Mouse (Mus musculus) MEL (cell line): Measurements from ENCODE around the gene Sipa1l3. TPM values are rescaled to one million over a fixed set of nuclear protein-coding genes. Genes with fewer than 3 reads are reported as not detected.
A peak's percentile ranks its signal among the peaks of the same experiment; 100 is the strongest.

Experiments
- DNase-seq: peaks from one replicate; pipeline ENCODE4 v3.0.0; 2011; ENCODE audit warnings: low read depth, low spot score
- H3K27ac ChIP-seq: 2 replicates; pipeline ENCODE4 v1.5.1; 2012; ENCODE audit warnings: low read depth, mild to moderate bottlenecking, control low read depth, low read length, moderate library complexity; ENCODE audit not compliant: control insufficient read depth
- H3K27me3 ChIP-seq, 2 experiments: fragments of 150-350 bp in 1 of 2; sonication (generic) in 1 of 2; 2 replicates each; pipeline ENCODE4 v1.6.1; 2012; ENCODE audit warnings: low read length in 2 of 2, mild to moderate bottlenecking in 2 of 2, improper control_type of control experiment in 1 of 2, moderate library complexity in 1 of 2; ENCODE audit not compliant: insufficient read depth in 2 of 2, control insufficient read depth in 1 of 2
- H3K36me3 ChIP-seq, 2 experiments: 2 replicates each; pipeline ENCODE4 v1.6.1; 2012 to 2014; ENCODE audit warnings: low read length in 2 of 2, improper control_type of control experiment in 1 of 2, inconsistent platforms in 1 of 2, mild to moderate bottlenecking in 1 of 2; ENCODE audit not compliant: insufficient read depth in 2 of 2, control insufficient read depth in 1 of 2
- H3K4me1 ChIP-seq, 2 experiments: fragments of 150-350 bp in 1 of 2; sonication (generic) in 1 of 2; 2 replicates each; pipeline ENCODE4 v1.6.1; 2012; ENCODE audit warnings: low read length in 2 of 2, improper control_type of control experiment in 1 of 2, mild to moderate bottlenecking in 1 of 2; ENCODE audit not compliant: insufficient read depth in 2 of 2, control insufficient read depth in 1 of 2
- H3K4me3 ChIP-seq, 2 experiments: fragments of 150-350 bp in 1 of 2; sonication (generic) in 1 of 2; 2 replicates each; pipeline ENCODE4 v1.5.1; 2012; ENCODE audit warnings: low read depth in 2 of 2, low read length in 2 of 2, mild to moderate bottlenecking in 2 of 2, moderate library complexity in 2 of 2, control low read depth in 1 of 2, improper control_type of control experiment in 1 of 2; ENCODE audit not compliant: control insufficient read depth in 1 of 2, insufficient read depth in 1 of 2
- H3K79me2 ChIP-seq: 2 replicates; pipeline ENCODE4 v1.6.1; 2012; ENCODE audit warnings: mild to moderate bottlenecking, low read length, moderate library complexity; ENCODE audit not compliant: control insufficient read depth, poor library complexity, insufficient read depth
- H3K9ac ChIP-seq: 2 replicates; pipeline ENCODE4 v1.6.1; 2012; ENCODE audit warnings: low read depth, mild to moderate bottlenecking, control low read depth, low read length, moderate library complexity; ENCODE audit not compliant: control insufficient read depth, poor library complexity, severe bottlenecking
- H3K9me3 ChIP-seq: fragments of 150-350 bp; sonication (generic); replicated peaks from 2 replicates; pipeline ENCODE4 v1.6.1; 2012; ENCODE audit warnings: mild to moderate bottlenecking, low read length, improper control_type of control experiment, moderate library complexity; ENCODE audit not compliant: insufficient read depth
- CHD1 ChIP-seq: IDR thresholded peaks from 2 replicates; pipeline ENCODE4 v1.6.1; 2012; ENCODE audit warnings: low read depth, mild to moderate bottlenecking, inconsistent platforms, low read length, improper control_type of control experiment
- CTCF ChIP-seq, 3 experiments: IDR thresholded peaks in 2 of 3; conservative IDR thresholded peaks in 1 of 3; 2 replicates each; pipeline ENCODE4 v1.5.1; 2011 to 2012; ENCODE audit warnings: low read length in 3 of 3, low read depth in 2 of 3, mild to moderate bottlenecking in 2 of 3, improper control_type of control experiment in 1 of 3, inconsistent platforms in 1 of 3, mixed read lengths in 1 of 3, moderate library complexity in 1 of 3; ENCODE audit not compliant: control insufficient read depth in 1 of 3, insufficient read depth in 1 of 3, poor library complexity in 1 of 3, severe bottlenecking in 1 of 3
- E2F4 ChIP-seq: IDR thresholded peaks from 2 replicates; pipeline ENCODE4 v1.6.1; 2011; ENCODE audit warnings: low read depth, low read length, improper control_type of control experiment, borderline replicate concordance
- ELF1 ChIP-seq: IDR thresholded peaks from 2 replicates; pipeline ENCODE4 v1.6.1; 2014; ENCODE audit warnings: low read depth, mild to moderate bottlenecking, inconsistent platforms, low read length, improper control_type of control experiment, moderate library complexity
- EP300 ChIP-seq, 2 experiments: IDR thresholded peaks; 2 replicates each; pipeline ENCODE4 v1.6.1; 2011; ENCODE audit warnings: improper control_type of control experiment in 2 of 2, low read length in 2 of 2, low read depth in 1 of 2, mild to moderate bottlenecking in 1 of 2
- GABPA ChIP-seq: IDR thresholded peaks from 2 replicates; pipeline ENCODE4 v1.6.1; 2012; ENCODE audit warnings: low read depth, mild to moderate bottlenecking, inconsistent platforms, low read length, improper control_type of control experiment, moderate library complexity
- HCFC1 ChIP-seq: IDR thresholded peaks from 2 replicates; pipeline ENCODE4 v1.6.1; 2012; ENCODE audit warnings: low read depth, mild to moderate bottlenecking, inconsistent platforms, low read length, improper control_type of control experiment, moderate library complexity
- JUND ChIP-seq: IDR thresholded peaks from 2 replicates; pipeline ENCODE4 v1.6.1; 2011; ENCODE audit warnings: low read depth, mild to moderate bottlenecking, improper control_type of control experiment, low read length
- MEF2A ChIP-seq: IDR thresholded peaks from 2 replicates; pipeline ENCODE4 v1.6.1; 2014; ENCODE audit warnings: low read depth, mild to moderate bottlenecking, inconsistent platforms, low read length, improper control_type of control experiment; ENCODE audit not compliant: poor library complexity, insufficient replicate concordance, severe bottlenecking; ENCODE audit errors: extremely low read depth
- NELFE ChIP-seq: IDR thresholded peaks from 2 replicates; pipeline ENCODE4 v1.6.1; 2011; ENCODE audit warnings: low read depth, low read length, improper control_type of control experiment
- POLR2AphosphoS5 ChIP-seq: IDR thresholded peaks from 2 replicates; pipeline ENCODE4 v1.6.1; 2012; ENCODE audit warnings: low read depth, borderline replicate concordance, mild to moderate bottlenecking, inconsistent platforms, low read length, moderate library complexity, mixed read lengths
- RAD21 ChIP-seq: IDR thresholded peaks from 2 replicates; pipeline ENCODE4 v1.6.1; 2011; ENCODE audit warnings: mild to moderate bottlenecking, low read depth, low read length, improper control_type of control experiment
- SMC3 ChIP-seq: IDR thresholded peaks from 2 replicates; pipeline ENCODE4 v1.6.1; 2011; ENCODE audit warnings: low read depth, low read length, improper control_type of control experiment
- TBP ChIP-seq: IDR thresholded peaks from 2 replicates; pipeline ENCODE4 v1.8.0; 2011; ENCODE audit warnings: low read depth, low read length, improper control_type of control experiment
- USF2 ChIP-seq, 2 experiments: IDR thresholded peaks; 2 replicates each; pipeline ENCODE4 v1.6.1; 2011 to 2012; ENCODE audit warnings: improper control_type of control experiment in 2 of 2, low read length in 2 of 2, borderline replicate concordance in 1 of 2, inconsistent platforms in 1 of 2, low read depth in 1 of 2, mild to moderate bottlenecking in 1 of 2; ENCODE audit not compliant: insufficient read depth in 1 of 2
- ZC3H11A ChIP-seq: IDR thresholded peaks from 2 replicates; pipeline ENCODE4 v1.6.1; 2012; ENCODE audit warnings: low read depth, mild to moderate bottlenecking, inconsistent platforms, low read length, improper control_type of control experiment
- polyA plus RNA-seq, 2 experiments: library from polyadenylated mRNA; stranded (reverse) in 1 of 2; unstranded in 1 of 2; fragments of >175 nt in 1 of 2; fragments of >200 nt in 1 of 2; gene quantifications; 2 replicates each; pipeline versions ENCODE4 v1.2.1 to v1.2.4; 2012; ENCODE audit warnings: low replicate concordance in 2 of 2, low read depth in 1 of 2; ENCODE audit not compliant: insufficient read length in 2 of 2, insufficient read depth in 1 of 2, missing spikeins in 1 of 2
- total RNA-seq: library from RNA; depleted of rRNA; stranded (reverse); fragments of 300-350 nt; gene quantifications from 2 replicates; pipeline ENCODE4 v1.2.3, GENCODE M21; 2012

Gene Sipa1l3
- total and polyA plus RNA-seq, 3 experiments = 14.9 to 49.4 TPM; not detected in 1

GRCm38 (mm10) chr7:29302641-29303040 lies 215.8 kb downstream of the Sipa1l3 start:
- Histone ChIP-seq H3K4me3 (no peak overlapping the region), H3K9ac (no peak overlapping the region)
- TF ChIP-seq POLR2AphosphoS5 (no peak), MEF2A (no peak), E2F4 (no peak), NELFE (no peak), RAD21 (no peak), JUND (no peak), HCFC1 (no peak), TBP (no peak), CHD1 (no peak), ELF1 (no peak), USF2 (IDR thresholded peaks at IDR 0.05; ENCODE audit: borderline replicate concordance in 1 of 2, insufficient read depth in 1 of 2, low read depth in 1 of 2, low read length in 2 of 2) (no peak), EP300 (IDR thresholded peaks at IDR 0.05; ENCODE audit: low read depth in 1 of 2, low read length in 2 of 2) (no peak), GABPA (no peak)
- TF ChIP-seq, all 39 proteins: peak for 0
- H3K79me2 ChIP-seq = no peaks in the 10 kb centered on the region; the same call in 1 of the 2 replicates
- H3K27me3 ChIP-seq = no peaks in the 10 kb centered on the region
- no peaks in the 10 kb centered on the region for H3K9me3 ChIP-seq
- H3K4me1 ChIP-seq = peaks cover 0 to 5% of the 10 kb centered on the region in 2 experiments; a peak in 1 of 4 replicates
- no peak for DNase-seq
- H3K36me3 ChIP-seq = no peaks in the 10 kb centered on the region
- no peak overlapping the region for H3K27ac ChIP-seq

- TF ChIP-seq SMC3 (peak; percentile 55), TBP (no peak), CTCF (IDR thresholded peaks at IDR 0.05 in 2 of 3, conservative IDR thresholded peaks at IDR 0.05 in 1 of 3; ENCODE audit: control insufficient read depth in 1 of 3, insufficient read depth in 1 of 3, low read depth in 2 of 3, low read length in 3 of 3, poor library complexity in 1 of 3, severe bottlenecking in 1 of 3) (peak; percentile 53 to 87 (median 70)), RAD21 (peak; percentile 60), ZC3H11A (peak; percentile 38; the same call in 1 of the 2 replicates), HCFC1 (no peak)
- TF ChIP-seq, all 39 proteins: peak for 4
- no peaks in the 10 kb centered on the region for H3K9me3 ChIP-seq
- peak; percentile 72 for DNase-seq
- H3K4me1 ChIP-seq = peaks cover 0 to 5% of the 10 kb centered on the region in 2 experiments; a peak in 1 of 4 replicates
- no peaks in the 10 kb centered on the region for H3K36me3 ChIP-seq
- no peak overlapping the region for H3K27ac ChIP-seq
- no peak overlapping the region for H3K9ac ChIP-seq
- no peaks in the 10 kb centered on the region; the same call in 1 of the 2 replicates for H3K79me2 ChIP-seq
- no peaks in the 10 kb centered on the region for H3K27me3 ChIP-seq
- H3K4me3 ChIP-seq = no peak overlapping the region
Measured at GRCm38 (mm10) chr7:29301127-29301566, 217.3 kb downstream of the Sipa1l3 start.
